Mouse (Mus musculus) MEL (cell line): ENCODE data around the gene Men1. TPM values are rescaled to one million over a fixed set of nuclear protein-coding genes. Genes with fewer than 3 reads are reported as not detected.

Source experiments
- DNase-seq: peaks from one replicate; pipeline ENCODE4 v3.0.0; 2011; ENCODE audit warnings: low read depth, low spot score
- H3K27ac ChIP-seq: 2 replicates; pipeline ENCODE4 v1.5.1; 2012; ENCODE audit warnings: low read depth, mild to moderate bottlenecking, control low read depth, low read length, moderate library complexity; ENCODE audit not compliant: control insufficient read depth
- H3K27me3 ChIP-seq, 2 experiments: fragments of 150-350 bp in 1 of 2; sonication (generic) in 1 of 2; 2 replicates each; pipeline ENCODE4 v1.6.1; 2012; ENCODE audit warnings: low read length in 2 of 2, mild to moderate bottlenecking in 2 of 2, improper control_type of control experiment in 1 of 2, moderate library complexity in 1 of 2; ENCODE audit not compliant: insufficient read depth in 2 of 2, control insufficient read depth in 1 of 2
- H3K36me3 ChIP-seq, 2 experiments: 2 replicates each; pipeline ENCODE4 v1.6.1; 2012 to 2014; ENCODE audit warnings: low read length in 2 of 2, improper control_type of control experiment in 1 of 2, inconsistent platforms in 1 of 2, mild to moderate bottlenecking in 1 of 2; ENCODE audit not compliant: insufficient read depth in 2 of 2, control insufficient read depth in 1 of 2
- H3K4me1 ChIP-seq, 2 experiments: fragments of 150-350 bp in 1 of 2; sonication (generic) in 1 of 2; 2 replicates each; pipeline ENCODE4 v1.6.1; 2012; ENCODE audit warnings: low read length in 2 of 2, improper control_type of control experiment in 1 of 2, mild to moderate bottlenecking in 1 of 2; ENCODE audit not compliant: insufficient read depth in 2 of 2, control insufficient read depth in 1 of 2
- H3K4me3 ChIP-seq, 2 experiments: fragments of 150-350 bp in 1 of 2; sonication (generic) in 1 of 2; 2 replicates each; pipeline ENCODE4 v1.5.1; 2012; ENCODE audit warnings: low read depth in 2 of 2, low read length in 2 of 2, mild to moderate bottlenecking in 2 of 2, moderate library complexity in 2 of 2, control low read depth in 1 of 2, improper control_type of control experiment in 1 of 2; ENCODE audit not compliant: control insufficient read depth in 1 of 2, insufficient read depth in 1 of 2
- H3K79me2 ChIP-seq: 2 replicates; pipeline ENCODE4 v1.6.1; 2012; ENCODE audit warnings: mild to moderate bottlenecking, low read length, moderate library complexity; ENCODE audit not compliant: control insufficient read depth, poor library complexity, insufficient read depth
- H3K9ac ChIP-seq: 2 replicates; pipeline ENCODE4 v1.6.1; 2012; ENCODE audit warnings: low read depth, mild to moderate bottlenecking, control low read depth, low read length, moderate library complexity; ENCODE audit not compliant: control insufficient read depth, poor library complexity, severe bottlenecking
- H3K9me3 ChIP-seq: fragments of 150-350 bp; sonication (generic); replicated peaks from 2 replicates; pipeline ENCODE4 v1.6.1; 2012; ENCODE audit warnings: mild to moderate bottlenecking, low read length, improper control_type of control experiment, moderate library complexity; ENCODE audit not compliant: insufficient read depth
- E2F4 ChIP-seq: IDR thresholded peaks from 2 replicates; pipeline ENCODE4 v1.6.1; 2011; ENCODE audit warnings: low read depth, low read length, improper control_type of control experiment, borderline replicate concordance
- ETS1 ChIP-seq: IDR thresholded peaks from 2 replicates; pipeline ENCODE4 v1.6.1; 2012; ENCODE audit warnings: low read depth, mild to moderate bottlenecking, inconsistent platforms, low read length, improper control_type of control experiment, moderate library complexity
- HCFC1 ChIP-seq: IDR thresholded peaks from 2 replicates; pipeline ENCODE4 v1.6.1; 2012; ENCODE audit warnings: low read depth, mild to moderate bottlenecking, inconsistent platforms, low read length, improper control_type of control experiment, moderate library complexity
- JUND ChIP-seq: IDR thresholded peaks from 2 replicates; pipeline ENCODE4 v1.6.1; 2011; ENCODE audit warnings: low read depth, mild to moderate bottlenecking, improper control_type of control experiment, low read length
- MAFK ChIP-seq: IDR thresholded peaks from 2 replicates; pipeline ENCODE4 v1.6.1; 2011; ENCODE audit warnings: low read depth, mild to moderate bottlenecking, low read length, improper control_type of control experiment, borderline replicate concordance
- MAX ChIP-seq: IDR thresholded peaks from 2 replicates; pipeline ENCODE4 v1.6.1; 2011; ENCODE audit warnings: low read length, improper control_type of control experiment
- MAZ ChIP-seq: IDR thresholded peaks from 2 replicates; pipeline ENCODE4 v1.6.1; 2012; ENCODE audit warnings: low read depth, mild to moderate bottlenecking, inconsistent platforms, low read length, improper control_type of control experiment
- MXI1 ChIP-seq: IDR thresholded peaks from 2 replicates; pipeline ENCODE4 v1.6.1; 2011; ENCODE audit warnings: mild to moderate bottlenecking, low read depth, low read length, improper control_type of control experiment
- MYC ChIP-seq: IDR thresholded peaks from 2 replicates; pipeline ENCODE4 v1.6.1; 2011; ENCODE audit warnings: low read depth, mild to moderate bottlenecking, low read length, improper control_type of control experiment, moderate library complexity
- NELFE ChIP-seq: IDR thresholded peaks from 2 replicates; pipeline ENCODE4 v1.6.1; 2011; ENCODE audit warnings: low read depth, low read length, improper control_type of control experiment
- POLR2AphosphoS2 ChIP-seq: IDR thresholded peaks from 2 replicates; pipeline ENCODE4 v1.6.1; 2011; ENCODE audit warnings: low read length, improper control_type of control experiment
- TAL1 ChIP-seq: IDR thresholded peaks from 2 replicates; pipeline ENCODE4 v1.6.1; 2012; ENCODE audit warnings: mild to moderate bottlenecking, inconsistent platforms, low read length, moderate library complexity, mixed read lengths
- TBP ChIP-seq: IDR thresholded peaks from 2 replicates; pipeline ENCODE4 v1.8.0; 2011; ENCODE audit warnings: low read depth, low read length, improper control_type of control experiment
- TCF12 ChIP-seq: IDR thresholded peaks from 2 replicates; pipeline ENCODE4 v1.6.1; 2014; ENCODE audit warnings: low read depth, mild to moderate bottlenecking, inconsistent platforms, low read length, improper control_type of control experiment, moderate library complexity
- UBTF ChIP-seq: IDR thresholded peaks from 2 replicates; pipeline ENCODE4 v1.6.1; 2012; ENCODE audit warnings: low read depth, mild to moderate bottlenecking, inconsistent platforms, low read length, improper control_type of control experiment, moderate library complexity, borderline replicate concordance; ENCODE audit not compliant: insufficient read depth
- USF1 ChIP-seq: IDR thresholded peaks from 2 replicates; pipeline ENCODE4 v1.6.1; 2014; ENCODE audit warnings: low read depth, mild to moderate bottlenecking, inconsistent platforms, low read length, improper control_type of control experiment, moderate library complexity
- USF2 ChIP-seq, 2 experiments: IDR thresholded peaks; 2 replicates each; pipeline ENCODE4 v1.6.1; 2011 to 2012; ENCODE audit warnings: improper control_type of control experiment in 2 of 2, low read length in 2 of 2, borderline replicate concordance in 1 of 2, inconsistent platforms in 1 of 2, low read depth in 1 of 2, mild to moderate bottlenecking in 1 of 2; ENCODE audit not compliant: insufficient read depth in 1 of 2
- ZNF384 ChIP-seq: IDR thresholded peaks from 2 replicates; pipeline ENCODE4 v1.6.1; 2012; ENCODE audit warnings: low read depth, mild to moderate bottlenecking, inconsistent platforms, low read length, improper control_type of control experiment
- polyA plus RNA-seq, 2 experiments: library from polyadenylated mRNA; stranded (reverse) in 1 of 2; unstranded in 1 of 2; fragments of >175 nt in 1 of 2; fragments of >200 nt in 1 of 2; gene quantifications; 2 replicates each; pipeline versions ENCODE4 v1.2.1 to v1.2.4; 2012; ENCODE audit warnings: low replicate concordance in 2 of 2, low read depth in 1 of 2; ENCODE audit not compliant: insufficient read length in 2 of 2, insufficient read depth in 1 of 2, missing spikeins in 1 of 2
- total RNA-seq: library from RNA; depleted of rRNA; stranded (reverse); fragments of 300-350 nt; gene quantifications from 2 replicates; pipeline ENCODE4 v1.2.3, GENCODE M21; 2012

The Men1 gene
- total and polyA plus RNA-seq, 3 experiments = 39.4 to 132 TPM; not detected in 1

- no peak for TF ChIP-seq TAL1
- peak; percentile 14; the same call in 1 of the 2 replicates for TF ChIP-seq MAX
- peak; percentile 13; the same call in 1 of the 2 replicates for TF ChIP-seq MXI1
- Histone ChIP-seq H3K27me3 (no peaks in the 10 kb centered on the region), H3K27ac (no peak overlapping the region), H3K36me3 (peaks cover 0 to 2% of the 10 kb centered on the region in 2 experiments; a peak in 2 of 4 replicates), H3K4me3 (peak overlapping the region; percentile 66 to 79), H3K9me3 (no peaks in the 10 kb centered on the region), H3K4me1 (peaks cover 0 to 10% of the 10 kb centered on the region in 2 experiments; a peak in 2 of 4 replicates), H3K9ac (peak overlapping the region; percentile 83), H3K79me2 (peaks cover under 1% of the 10 kb centered on the region)
- no peak for DNase-seq
Observed at GRCm38 (mm10) chr19:6341453-6342077, 6.8 kb downstream of the Men1 start.

- Histone ChIP-seq H3K9me3 (no peaks in the 10 kb centered on the region), H3K27ac (no peak overlapping the region), H3K36me3 (peaks cover 0 to 2% of the 10 kb centered on the region in 2 experiments; a peak in 2 of 4 replicates), H3K9ac (no peak overlapping the region), H3K4me3 (no peak overlapping the region), H3K27me3 (no peaks in the 10 kb centered on the region), H3K79me2 (no peaks in the 10 kb centered on the region; the same call in 1 of the 2 replicates), H3K4me1 (peaks cover 0 to 10% of the 10 kb centered on the region in 2 experiments; a peak in 2 of 4 replicates)
- DNase-seq = no peak
- TF ChIP-seq MAZ = no peak
- TF ChIP-seq UBTF = no peak
- no peak for TF ChIP-seq USF2 (IDR thresholded peaks at IDR 0.05; ENCODE audit: borderline replicate concordance in 1 of 2, insufficient read depth in 1 of 2, low read depth in 1 of 2, low read length in 2 of 2)
- TF ChIP-seq MAFK = no peak
- TF ChIP-seq MXI1 = no peak
- no peak for TF ChIP-seq JUND
- TF ChIP-seq POLR2AphosphoS2 = no peak
- TF ChIP-seq USF1 = no peak
- TF ChIP-seq HCFC1 = no peak
- TF ChIP-seq E2F4 = no peak
- no peak for TF ChIP-seq ETS1
- TF ChIP-seq TBP = no peak
- TF ChIP-seq NELFE = no peak
- TF ChIP-seq MYC = no peak
- TF ChIP-seq TCF12 = no peak
- no peak for TF ChIP-seq ZNF384
Observed at GRCm38 (mm10) chr19:6342276-6342933, 7.6 kb downstream of the Men1 start.
